Mouse (Mus musculus) stomach, postnatal 0 days (tissue): ENCODE data around the gene Rps6kb2.

Experiments
- CTCF ChIP-seq: IDR thresholded peaks from 2 replicates; pipeline ENCODE4 v1.5.1; 2016; ENCODE audit warnings: antibody characterized with exemption, low read depth, mild to moderate bottlenecking, moderate library complexity
- EP300 ChIP-seq: optimal IDR thresholded peaks from 2 replicates; pipeline ENCODE3; 2016; ENCODE audit warnings: antibody characterized with exemption

DNA sequence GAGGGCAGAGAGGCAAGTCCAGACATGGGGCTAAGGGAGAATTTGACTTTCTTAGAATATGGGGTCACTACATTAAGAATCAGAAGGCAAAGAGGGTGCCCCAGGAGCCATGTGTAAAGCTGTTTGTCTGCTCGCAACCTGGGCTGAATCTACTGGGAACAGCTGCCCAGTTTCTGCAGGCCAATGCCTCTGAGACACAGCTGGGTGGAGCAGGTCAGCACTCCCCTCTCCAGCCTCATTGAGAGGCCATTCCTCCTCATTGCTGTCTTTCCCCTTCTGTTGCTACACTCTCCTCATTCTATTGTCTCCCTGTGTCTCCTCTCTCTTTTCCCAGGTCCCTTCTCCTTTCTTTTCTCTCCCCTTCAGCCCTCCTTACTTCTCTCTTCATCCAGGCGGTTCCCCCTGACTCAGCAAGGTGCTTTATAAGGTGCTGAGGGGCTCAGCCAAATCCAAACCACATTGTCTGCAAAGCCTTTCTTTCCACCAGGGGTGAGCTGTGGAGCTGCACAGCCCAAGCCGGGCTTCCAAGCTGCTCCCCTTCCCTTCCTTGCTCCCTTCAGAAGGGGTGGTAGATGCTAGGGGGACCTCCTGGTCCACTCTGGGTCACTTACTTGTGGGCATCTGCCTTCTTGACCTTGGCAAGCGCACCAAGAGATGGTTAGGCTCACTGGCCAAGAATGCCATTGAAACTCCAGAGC is 48.9 kb upstream of the Rps6kb2 start:
- TF ChIP-seq CTCF = no peak
- no peak for TF ChIP-seq EP300
